Mouse (Mus musculus) bone marrow macrophage, adult 2 months (primary cell): ENCODE results near the gene Ppp2r5d.

ENCODE experiments used
- CTCF ChIP-seq: IDR thresholded peaks from 2 replicates; pipeline ENCODE4 v1.5.1; 2012; ENCODE audit warnings: low read depth, mild to moderate bottlenecking, low read length, moderate library complexity
- POLR2A ChIP-seq: IDR thresholded peaks from 2 replicates; pipeline ENCODE4 v1.6.1; 2012; ENCODE audit warnings: mild to moderate bottlenecking, low read depth, low read length, borderline replicate concordance

- TF ChIP-seq CTCF (no peak), POLR2A (no peak)
Observed at GRCm38 (mm10) chr17:46678416-46678815, 26.5 kb downstream of the Ppp2r5d start, which contains the start of gene Mea1.
